Comparison of ENCODE assay signal across 22 mouse cellular contexts in the genomic region with DNA sequence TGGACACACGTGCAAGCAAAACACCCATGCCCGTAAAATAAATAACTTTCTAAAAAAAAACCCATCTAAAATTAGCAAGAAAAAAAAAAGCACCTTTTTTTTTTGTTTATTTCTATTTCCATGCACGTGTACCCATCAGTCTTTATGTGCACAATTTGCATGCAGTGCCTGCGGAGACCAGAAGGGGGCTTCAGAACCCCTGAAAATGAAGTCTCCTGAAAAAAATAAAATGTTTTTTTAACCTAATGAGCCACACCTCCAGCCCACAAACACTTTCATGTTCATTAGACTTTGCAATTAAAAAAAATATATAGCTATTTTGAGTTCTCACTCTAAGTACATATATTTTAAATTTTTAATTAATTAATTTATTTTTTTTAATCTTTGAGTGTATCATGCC.
DNase-seq lines count a peak whose midpoint lies in the region; TF ChIP-seq lines count a peak whose summit lies in the region.
"Had no signal": no experiment of that assay in that cellular context is flagged by ENCODE, and none has a peak within 500 bp of the region (broad histone marks: within the 10 kb centered on the region; RNA-seq: fewer than 3 reads in every experiment).

No protein-coding gene starts in this region.

- no peak for DNase-seq in layer of hippocampus, adult 2 months (ENCODE audit: low spot score in 2 of 2)
- no peak for DNase-seq in layer of hippocampus, postnatal 25 days (ENCODE audit: extremely low spot score in 1 of 2, low spot score in 1 of 2)
- DNase-seq in 3T3-L1 (ENCODE audit: low read depth, low spot score), result peak; percentile 46
- DNase-seq in ZHBTc4 (ENCODE audit: low read depth, low spot score), result peak; percentile 69
- DNase-seq in gastrocnemius, adult 18-20 months (ENCODE audit: low spot score), result no peak
- DNase-seq in left cerebral cortex, postnatal 14 days (ENCODE audit: low spot score in 2 of 2), result no peak
- DNase-seq: adrenal gland, postnatal 25 days; cerebellum, adult 18-20 months; cerebellum, postnatal 36 days; gastrocnemius, postnatal 25 days; kidney, adult 9 months; left cerebral cortex, postnatal 4 days; lung, adult 18-20 months; lung, postnatal 14 days; midbrain, embryonic 14.5 days; retina, postnatal 1 day; right cerebral cortex, postnatal 4 days had no signal

- peaks cover under 1% of the 10 kb centered on the region; the same call in 1 of the 2 replicates for H3K27me3 ChIP-seq in E14TG2a.4 (ENCODE audit: insufficient read depth, low read length)
- H3K27me3 ChIP-seq: forebrain, embryonic 12.5 days; neural tube, embryonic 15.5 days had no signal

- no peaks in the 10 kb centered on the region for H3K4me1 ChIP-seq in E14TG2a.4 (replicated peaks; ENCODE audit: low read depth, low read length)
- H3K4me1 ChIP-seq: megakaryocyte, embryonic 14.5 days; neural tube, embryonic 15.5 days had no signal

- intact Hi-C loops in left cerebral cortex, postnatal 14 days (cut with DNase I), result no loop called here

- H3K36me3 ChIP-seq in E14TG2a.4 (ENCODE audit: insufficient read depth, low read length), result no peaks in the 10 kb centered on the region
- H3K36me3 ChIP-seq: forebrain, embryonic 12.5 days; hindbrain, embryonic 10.5 days; neural tube, embryonic 15.5 days had no signal

- no peak overlapping the region for H3K27ac ChIP-seq in layer of hippocampus, adult 2 months
- H3K27ac ChIP-seq: forebrain, embryonic 12.5 days; hindbrain, embryonic 10.5 days; neural tube, embryonic 15.5 days had no signal

- H3K4me3 ChIP-seq in layer of hippocampus, adult 2 months, result no peak overlapping the region
- no peak overlapping the region for H3K4me3 ChIP-seq in E14TG2a.4 (replicated peaks; ENCODE audit: low read length)
- H3K4me3 ChIP-seq: forebrain, embryonic 12.5 days; hindbrain, embryonic 10.5 days; megakaryocyte, embryonic 14.5 days; neural tube, embryonic 15.5 days had no signal

- peak; percentile 47 for TF ChIP-seq CTCF in layer of hippocampus, adult 2 months (conservative IDR thresholded peaks at IDR 0.05)
- TF ChIP-seq CTCF in E14TG2a.4 (conservative IDR thresholded peaks at IDR 0.05; ENCODE audit: low read length), result peak; percentile 32

- H3K9me3 ChIP-seq in E14TG2a.4 (ENCODE audit: low read length), result peaks cover 5% of the 10 kb centered on the region
- H3K9me3 ChIP-seq: forebrain, embryonic 12.5 days; neural tube, embryonic 15.5 days had no signal

Comparison
In these comparisons a context has a peak if more than half of its experiments do, and no peak if none do; other contexts are left out.
1. DNase-seq: peak in 3T3-L1 (single experiment) and ZHBTc4 (single experiment); none in layer of hippocampus, adult 2 months (0 of 2), layer of hippocampus, postnatal 25 days (0 of 2), gastrocnemius, adult 18-20 months (single experiment) and left cerebral cortex, postnatal 14 days (0 of 2).